Mouse (Mus musculus): ENCODE measurements around the gene Arnt2.

GRCm38 (mm10) chr7:84349976-84350375 lies 60.0 kb downstream of the Arnt2 start:
- TF ChIP-seq POLR2A (IDR thresholded peaks at IDR 0.05; ENCODE audit: low read depth, low read length) = no peak
- TF ChIP-seq CTCF (conservative IDR thresholded peaks at IDR 0.05; ENCODE audit: insufficient read depth, insufficient read length, low read depth, low read length) = no peak
